Mouse (Mus musculus): ENCODE measurements around the gene Klf2. TPM values are rescaled to one million over a fixed set of nuclear protein-coding genes. Genes with fewer than 3 reads are reported as not detected.

Gene Klf2
- total RNA-seq, 2 experiments from 2014 or later = 16.1 to 17.4 TPM

Other genes with a start within 250 kb of the Klf2 start
- gene Olfr373, start 235.9 kb upstream of the Klf2 start, total RNA-seq (2021) = not detected
- gene Olfr374, start 212.0 kb upstream of the Klf2 start, total RNA-seq (2021) = not detected
- 10 to 100 TPM; 41.3 to 53.8 TPM for gene Tpm4, start 184.1 kb upstream of the Klf2 start, total RNA-seq (2021)
- 10 to 100 TPM in 1 of 2 experiments, 1 to 10 TPM in 1; 9.7 to 11.4 TPM for gene Rab8a, start 157.8 kb upstream of the Klf2 start, total RNA-seq (2021)
- gene Hsh2d, start 129.4 kb upstream of the Klf2 start, total RNA-seq (2021) = not detected
- not detected for gene Cib3, start 106.2 kb upstream of the Klf2 start, total RNA-seq (2021)
- gene Gm11034, start 105.4 kb upstream of the Klf2 start, total RNA-seq (2021) = not detected
- 10 to 100 TPM in 1 of 2 experiments, 1 to 10 TPM in 1; 8.8 to 11.9 TPM for gene Fam32a, start 99.3 kb upstream of the Klf2 start, total RNA-seq (2021)
- 10 to 100 TPM; 21.0 to 22.2 TPM for gene Ap1m1, start 79.0 kb upstream of the Klf2 start, total RNA-seq (2021)
- gene Gm10282, start 13.8 kb upstream of the Klf2 start, total RNA-seq (2021) = 1 to 10 TPM; 2.0 to 3.7 TPM
- 10 to 100 TPM; 22.7 to 23.9 TPM for gene Eps15l1, start 102.4 kb downstream of the Klf2 start, total RNA-seq (2021)
- 1 to 10 TPM; 2.1 to 2.5 TPM for gene Calr3, start 124.8 kb downstream of the Klf2 start, total RNA-seq (2021)
- 1 to 10 TPM; 2.9 to 3.2 TPM for gene 1700030K09Rik, start 124.8 kb downstream of the Klf2 start, total RNA-seq (2021)
- gene Cherp, start 156.2 kb downstream of the Klf2 start, total RNA-seq (2021) = 10 to 100 TPM; 21.1 to 26.0 TPM
- 10 to 100 TPM; 36.6 to 43.0 TPM for gene Slc35e1, start 173.6 kb downstream of the Klf2 start, total RNA-seq (2021)
- 1 to 10 TPM; 7.3 to 7.9 TPM for gene Med26, start 229.2 kb downstream of the Klf2 start, total RNA-seq (2021)

Measured in gastrocnemius, postnatal 25 days (tissue).